ENCODE assay signal across 8 mouse cellular contexts in genomic region chr1:92832011-92833010, GRCm38 (mm10). TPM values are rescaled to one million over a fixed set of nuclear protein-coding genes. Genes with fewer than 3 reads are reported as not detected.
DNase-seq lines count a peak whose midpoint lies in the region; ATAC-seq lines count a peak whose summit lies in the region.

No protein-coding gene starts in this region.

- no peaks in the 10 kb centered on the region for H3K36me3 ChIP-seq in liver, embryonic 15.5 days (replicated peaks)

- H3K9ac ChIP-seq in liver, embryonic 15.5 days: peak overlapping the region; percentile 31; the same call in 1 of the 2 replicates

- H3K4me1 ChIP-seq in liver, embryonic 15.5 days (replicated peaks): peaks cover 19% of the 10 kb centered on the region

- peak; percentile 37 for DNase-seq in urinary bladder, adult 2 months (ENCODE audit: low spot score)
- DNase-seq in urinary bladder, postnatal 36 days (ENCODE audit: low spot score in 2 of 2): no peak
- peak; percentile 26 to 68 for DNase-seq in cerebellum, postnatal 4 days (ENCODE audit: low spot score in 2 of 2)
- DNase-seq in gastrocnemius, postnatal 25 days: peak; percentile 61
- peak; percentile 23 for DNase-seq in kidney, adult 11 months
- DNase-seq in ovary, postnatal 36 days (ENCODE audit: low spot score): peak; percentile 45

- no peak for ATAC-seq in liver, embryonic 15.5 days (ENCODE audit: insufficient read depth)
- no peak for ATAC-seq in erythroid progenitor cell, adult 5-6 weeks (replicated peaks; ENCODE audit: low FRiP score, poor library complexity, severe bottlenecking)

- no peak overlapping the region for H3K27ac ChIP-seq in liver, embryonic 15.5 days (replicated peaks)

- peak overlapping the region; percentile 70 for H3K4me2 ChIP-seq in liver, embryonic 15.5 days

- WGBS in liver, embryonic 15.5 days (ENCODE audit: insufficient replicate concordance): 2% methylated on average over 62 of the region's 62 CpGs

- H3K9me3 ChIP-seq in liver, embryonic 15.5 days (replicated peaks): no peaks in the 10 kb centered on the region

- H3K27me3 ChIP-seq in liver, embryonic 15.5 days: peaks cover 58% of the 10 kb centered on the region

- peak overlapping the region; percentile 55 for H3K4me3 ChIP-seq in liver, embryonic 15.5 days (replicated peaks)

RNA-seq across cellular contexts. Expression of gene Gpc1, which starts 0.9 kb away (rescaled TPM):
- polyA plus RNA-seq in urinary bladder, adult 2 months (2012; rRNA removed): 14.0 and 18.3 TPM in 2 replicates
- 100 to 1,000 TPM; 246 to 275 TPM for total RNA-seq in gastrocnemius, postnatal 25 days (2021)
- 4.1 and 4.7 TPM in 2 replicates for polyA plus RNA-seq in liver, embryonic 15.5 days (2015; fragmentation: Nextera tagmentation; extraction: Ambion mirVana)
- total RNA-seq in erythroid progenitor cell, adult 5-6 weeks (2015; ENCODE audit: low replicate concordance): 4.0 and 8.4 TPM in 2 replicates
- 3.7 and 4.7 TPM in 2 replicates for total RNA-seq in erythroid progenitor cell, adult 5-6 weeks (2017; ENCODE audit: low replicate concordance)

Comparison
In these comparisons a context has a peak if more than half of its experiments do, and no peak if none do; other contexts are left out.
1. DNase-seq: peak in urinary bladder, adult 2 months (single experiment), cerebellum, postnatal 4 days (2 of 2), gastrocnemius, postnatal 25 days (single experiment), kidney, adult 11 months (single experiment) and ovary, postnatal 36 days (single experiment); none in urinary bladder, postnatal 36 days (0 of 2).
2. RNA of gene Gpc1, which starts 0.9 kb away (total RNA-seq): 246 to 275 TPM in gastrocnemius, postnatal 25 days; 3.7 to 8.4 TPM in erythroid progenitor cell, adult 5-6 weeks; every median in the first group is over 10 times any median in the second.